In the genomic region with DNA sequence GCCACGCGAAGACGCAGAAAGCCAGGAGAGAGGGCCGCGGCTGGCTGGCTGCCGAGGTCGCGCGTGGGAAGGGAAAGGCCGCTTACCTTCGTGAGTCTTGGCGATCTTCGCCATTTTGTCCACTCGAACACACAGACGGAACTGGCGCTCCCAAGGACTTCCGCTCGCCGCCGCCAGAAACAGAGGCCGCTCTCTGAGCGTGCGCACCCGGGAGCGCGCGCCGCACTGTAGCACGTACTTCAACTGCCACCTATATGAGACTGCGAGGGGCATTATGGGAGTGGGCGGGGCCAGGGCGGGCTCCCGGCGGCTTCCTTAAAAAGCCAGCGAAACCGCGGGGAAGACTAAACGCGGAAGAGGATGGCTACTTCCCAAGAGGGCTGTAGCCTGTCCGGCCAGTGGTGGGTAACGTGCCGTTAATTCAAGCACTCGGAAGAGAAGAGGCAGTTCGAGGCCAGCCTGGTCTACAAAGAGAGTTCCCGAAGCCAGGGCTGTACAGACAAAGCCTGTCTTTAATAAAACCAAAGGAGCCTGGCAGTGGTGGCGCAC, we compare ENCODE assay signal across 8 mouse cellular contexts. TPM values are rescaled to one million over a fixed set of nuclear protein-coding genes. Genes with fewer than 3 reads are reported as not detected.
A peak's percentile ranks its signal among the peaks of the same experiment; 100 is the strongest.
DNase-seq lines count a peak whose midpoint lies in the region; ATAC-seq lines count a peak whose summit lies in the region.

A gene (minus strand): TSS at position 229 of the 549 bp plus-strand sequence.

- H3K27ac ChIP-seq in hindbrain, embryonic 16.5 days (ENCODE audit: low read depth, low read length) = peak within 1 kb of the TSS; percentile 88
- H3K27ac ChIP-seq in macrophage = peak within 1 kb of the TSS; percentile 80

- H3K9me3 ChIP-seq in hindbrain, embryonic 16.5 days (ENCODE audit: control insufficient read depth, low read length) = no peaks in the 10 kb centered on the region

- peak within 1 kb of the TSS; percentile 87 for H3K4me3 ChIP-seq in hindbrain, embryonic 16.5 days (ENCODE audit: low read length)
- peak within 1 kb of the TSS; percentile 95 for H3K4me3 ChIP-seq in macrophage (ENCODE audit: inconsistent target)

- peaks cover 9% of the 10 kb centered on the region for H3K4me1 ChIP-seq in hindbrain, embryonic 16.5 days (ENCODE audit: control insufficient read depth, insufficient read depth, low read depth, low read length)

- ATAC-seq in hindbrain, embryonic 16.5 days = peak; percentile 99

- no peaks in the 10 kb centered on the region for H3K27me3 ChIP-seq in hindbrain, embryonic 16.5 days (replicated peaks; ENCODE audit: control insufficient read depth, insufficient read depth, low read length)

- DNase-seq in WW6 (ENCODE audit: low read depth, low spot score) = peak; percentile 95
- DNase-seq in cerebellum, postnatal 4 days (ENCODE audit: low spot score in 2 of 2) = peak; percentile 84 to 93
- DNase-seq in gastrocnemius, adult 18-20 months (ENCODE audit: low spot score) = peak; percentile 94
- DNase-seq in left cerebral cortex, adult 18-20 months (ENCODE audit: low spot score in 2 of 2) = peak; percentile 91 to 96
- DNase-seq in right cerebral cortex, adult 18-20 months = peak; percentile 97
- DNase-seq in urinary bladder, postnatal 10 days (ENCODE audit: low spot score) = peak; percentile 65

- H3K79me2 ChIP-seq in macrophage (ENCODE audit: inconsistent target) = peaks cover 48% of the 10 kb centered on the region

- peak within 1 kb of the TSS; percentile 91 for H3K9ac ChIP-seq in hindbrain, embryonic 16.5 days (ENCODE audit: low read depth, low read length)

- no peaks in the 10 kb centered on the region for H3K36me3 ChIP-seq in hindbrain, embryonic 16.5 days (ENCODE audit: control insufficient read depth, insufficient read depth, low read length)
- H3K36me3 ChIP-seq in macrophage (ENCODE audit: inconsistent target) = no peaks in the 10 kb centered on the region

- WGBS in hindbrain, embryonic 16.5 days = 2% methylated on average over 43 of the region's 46 CpGs
- WGBS in macrophage (ENCODE audit: missing documents) = 2% methylated on average over 44 of the region's 46 CpGs

- peak within 1 kb of the TSS; percentile 88 for H3K4me2 ChIP-seq in hindbrain, embryonic 16.5 days (ENCODE audit: low read length)

RNA-seq across cellular contexts. Expression of the gene that starts here (rescaled TPM):
- total RNA-seq in gastrocnemius, adult 18-20 months (2021) = 10 to 100 TPM; 43.8 to 45.8 TPM
- 251 and 284 TPM in 2 replicates for polyA plus RNA-seq in hindbrain, embryonic 16.5 days (2015; fragmentation: Nextera tagmentation; extraction: Ambion mirVana)
- 100 to 1,000 TPM; 141 to 148 TPM for total RNA-seq in left cerebral cortex, adult 18-20 months (2021)
- total RNA-seq in macrophage (2018; cell fraction: chromatin; rRNA removed) = 1,000 to 10,000 TPM in 13 of 26 experiments, 100 to 1,000 TPM in 13; 672 to 1,951 (median 996) TPM
- total RNA-seq in macrophage (2018; cell fraction: cytosol; rRNA removed) = 100 to 1,000 TPM in 9 of 26 experiments, 10 to 100 TPM in 17; 63.3 to 131 (median 87.3) TPM
- total RNA-seq in macrophage (2018; cell fraction: nucleus; rRNA removed) = 100 to 1,000 TPM; 241 to 834 (median 475) TPM
- polyA plus RNA-seq in macrophage (2018) = 84.4 to 101 TPM (median 86.5 TPM) in 3 replicates

Comparison
In these comparisons a context has a peak if more than half of its experiments do, and no peak if none do; other contexts are left out.
1. Peak in every context shown above with its lines: DNase-seq, ATAC-seq, H3K4me3 ChIP-seq and H3K27ac ChIP-seq.